ENCODE assay signal across 15 mouse cellular contexts in the genomic region with DNA sequence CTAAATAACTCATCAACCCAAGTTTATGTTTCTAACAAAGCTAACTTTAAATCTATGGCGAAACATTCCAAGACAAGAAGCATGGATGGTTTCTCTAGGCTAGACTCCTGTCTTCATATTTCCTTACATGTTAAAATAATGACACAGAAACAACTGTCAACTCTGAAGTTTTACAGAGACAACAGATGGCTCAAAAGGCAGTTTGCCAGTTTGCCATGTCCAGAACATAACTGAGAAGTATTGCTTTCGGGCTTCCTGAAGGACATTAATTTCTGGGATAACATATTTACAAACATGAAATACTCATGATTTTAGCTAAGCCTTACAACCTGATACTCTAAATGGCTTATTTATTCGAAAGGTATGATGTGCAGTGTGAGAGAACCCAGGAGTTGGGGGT.
"Had no signal": no experiment of that assay in that cellular context is flagged by ENCODE, and none has a peak within 500 bp of the region (broad histone marks: within the 10 kb centered on the region; RNA-seq: fewer than 3 reads in every experiment).

No protein-coding gene starts in this region.

- H3K27me3 ChIP-seq: neural tube, embryonic 12.5 days; neural tube, embryonic 13.5 days; neural tube, embryonic 15.5 days; stomach, embryonic 15.5 days had no signal

- H3K27ac ChIP-seq: neural tube, embryonic 12.5 days; neural tube, embryonic 13.5 days; neural tube, embryonic 15.5 days; stomach, embryonic 15.5 days; stomach, postnatal 0 days had no signal

- H3K4me3 ChIP-seq: neural tube, embryonic 12.5 days; neural tube, embryonic 13.5 days; neural tube, embryonic 15.5 days; stomach, embryonic 15.5 days had no signal

- DNase-seq: retina, postnatal 1 day; right cerebral cortex, postnatal 25 days; right cerebral cortex, postnatal 4 days; spleen, adult 18-20 months; thymus, adult 18-20 months; thymus, adult 2 months; thymus, postnatal 14 days; thymus, postnatal 25 days; thymus, postnatal 36 days; thymus, postnatal 4 days had no signal

- H3K4me1 ChIP-seq: neural tube, embryonic 12.5 days; neural tube, embryonic 13.5 days; neural tube, embryonic 15.5 days; stomach, embryonic 15.5 days had no signal
